Mouse (Mus musculus): ENCODE measurements around the gene Ky. TPM values are rescaled to one million over a fixed set of nuclear protein-coding genes. Genes with fewer than 3 reads are reported as not detected.

Gene Ky
- total and polyA plus RNA-seq, 3 experiments: not detected

DNA sequence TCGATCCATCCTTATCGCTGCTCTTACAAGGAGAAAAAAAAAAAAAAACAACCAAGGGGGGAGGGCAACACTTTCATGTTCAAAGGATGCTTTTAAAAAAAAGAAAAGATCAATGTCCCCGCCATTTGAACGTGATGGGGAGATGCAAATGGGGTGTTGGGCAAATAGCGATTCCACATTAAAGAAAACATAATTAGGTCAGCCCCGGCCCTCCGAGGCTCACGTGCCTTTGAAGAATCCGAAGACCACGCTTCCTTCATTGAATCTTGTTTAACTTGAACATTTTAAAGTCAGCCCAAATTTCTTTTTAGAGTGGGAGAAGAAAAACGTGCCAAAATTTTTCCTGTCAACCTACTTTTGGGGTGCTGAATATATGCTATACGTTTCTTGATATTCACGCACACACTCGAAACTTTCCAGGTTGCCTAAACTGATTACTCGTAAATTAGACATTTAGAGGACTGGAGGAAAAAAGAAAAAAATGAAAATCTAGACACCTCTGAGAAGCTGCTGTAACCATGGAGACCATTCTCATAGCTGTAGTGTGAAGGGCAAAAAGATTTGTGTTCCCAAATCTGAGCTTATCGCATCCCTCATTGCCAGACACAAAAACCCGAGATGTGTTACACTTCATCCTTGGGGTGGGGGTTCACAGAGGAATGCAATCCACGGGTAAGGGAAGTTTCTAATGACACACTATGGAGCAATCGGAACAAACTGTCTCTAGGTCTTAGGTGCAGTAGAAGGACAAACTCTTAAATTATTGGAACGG is 40.9 kb downstream of the Ky start:
- Histone ChIP-seq H3K4me3 (replicated peaks in 1 of 3; ENCODE audit: low read depth in 2 of 3, low read length in 2 of 3, poor library complexity in 1 of 3) (no peak overlapping the region), H3K79me2 (replicated peaks; ENCODE audit: control insufficient read depth, extremely low read depth, insufficient read depth, poor library complexity, severe bottlenecking) (no peaks in the 10 kb centered on the region), H3K9me3 (replicated peaks; ENCODE audit: low read length) (peaks cover 5% of the 10 kb centered on the region), H3K4me2 (ENCODE audit: insufficient read depth, low read depth, poor library complexity, severe bottlenecking) (no peak overlapping the region), H3K9ac (ENCODE audit: insufficient read depth, low read depth) (no peak overlapping the region), H3K4me1 (ENCODE audit: control insufficient read depth in 1 of 2, insufficient read depth in 2 of 2) (peaks cover 2 to 18% of the 10 kb centered on the region in 2 experiments; a peak in 3 of 4 replicates), H3K27ac (ENCODE audit: insufficient read depth, low read depth) (no peak overlapping the region), H3K36me3 (replicated peaks in 1 of 2; ENCODE audit: control insufficient read depth in 1 of 2, insufficient read depth in 1 of 2, low read length in 1 of 2) (no peaks in the 10 kb centered on the region), H3K27me3 (replicated peaks) (peaks cover 54% of the 10 kb centered on the region)
- in situ Hi-C loops (cut with MboI; ENCODE audit: low pct_ligation_motif_present, low pct_unique_long_range_greater_than_20kb, low sequenced_read_pairs) (loop anchor here (25.0 kb wide), 1 partner anchor 1234 kb away; no protein-coding TSS in a partner anchor), dilution Hi-C loops (cut with MboI; ENCODE audit: extremely low pct_ligation_motif_present, extremely low pct_unique_long_range_greater_than_20kb, low sequenced_read_pairs) (no loop called here)
- DNase-seq (ENCODE audit: extremely low read depth): no peak
- no peak for TF ChIP-seq UBTF (IDR thresholded peaks at IDR 0.05; ENCODE audit: low read depth, low read length)
- no peak for TF ChIP-seq SIN3A (IDR thresholded peaks at IDR 0.05; ENCODE audit: low read length)
- no peak for TF ChIP-seq PAX5 (IDR thresholded peaks at IDR 0.05; ENCODE audit: low read length)
- no peak for TF ChIP-seq JUND (conservative IDR thresholded peaks at IDR 0.05; ENCODE audit: low read depth, low read length)
- no peak for TF ChIP-seq TCF12 (IDR thresholded peaks at IDR 0.05; ENCODE audit: low read depth, low read length)
- no peak for TF ChIP-seq GABPA (IDR thresholded peaks at IDR 0.05; ENCODE audit: insufficient replicate concordance, low read depth, low read length)
- TF ChIP-seq USF1 (IDR thresholded peaks at IDR 0.05; ENCODE audit: low read depth, low read length): no peak
- TF ChIP-seq RCOR1 (conservative IDR thresholded peaks at IDR 0.05; ENCODE audit: low read depth, low read length): no peak
- TF ChIP-seq MXI1 (IDR thresholded peaks at IDR 0.05; ENCODE audit: low read depth, low read length): no peak
- TF ChIP-seq MAFK (IDR thresholded peaks at IDR 0.05; ENCODE audit: insufficient replicate concordance, low read length): no peak
- no peak for TF ChIP-seq IRF4 (IDR thresholded peaks at IDR 0.05; ENCODE audit: low read depth, low read length)

DNA sequence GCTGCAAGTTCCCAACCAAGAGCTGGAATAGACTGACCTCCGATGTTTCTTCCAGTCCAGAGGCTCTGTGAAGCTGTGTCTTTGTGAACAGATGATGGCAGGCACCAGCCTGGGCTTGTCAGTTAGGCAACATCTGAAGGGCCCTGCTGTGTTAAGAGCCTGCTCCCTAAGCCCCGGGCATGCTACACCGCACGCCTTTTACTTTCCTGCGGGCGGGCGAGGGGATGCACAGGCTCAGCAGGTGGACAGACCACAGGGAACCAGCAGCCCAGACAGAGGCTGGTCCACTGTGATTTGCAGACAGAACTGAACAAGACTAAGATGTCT is 41.4 kb downstream of the Ky start:
- Histone ChIP-seq H3K9ac (ENCODE audit: insufficient read depth, low read depth) (no peak overlapping the region), H3K27ac (ENCODE audit: insufficient read depth, low read depth) (no peak overlapping the region), H3K36me3 (replicated peaks in 1 of 2; ENCODE audit: control insufficient read depth in 1 of 2, insufficient read depth in 1 of 2, low read length in 1 of 2) (no peaks in the 10 kb centered on the region), H3K4me3 (replicated peaks in 1 of 3; ENCODE audit: low read depth in 2 of 3, low read length in 2 of 3, poor library complexity in 1 of 3) (no peak overlapping the region), H3K79me2 (replicated peaks; ENCODE audit: control insufficient read depth, extremely low read depth, insufficient read depth, poor library complexity, severe bottlenecking) (no peaks in the 10 kb centered on the region), H3K27me3 (replicated peaks) (peaks cover 54% of the 10 kb centered on the region), H3K4me1 (ENCODE audit: control insufficient read depth in 1 of 2, insufficient read depth in 2 of 2) (peaks cover 2 to 16% of the 10 kb centered on the region in 2 experiments; a peak in 2 of 4 replicates), H3K4me2 (ENCODE audit: insufficient read depth, low read depth, poor library complexity, severe bottlenecking) (no peak overlapping the region), H3K9me3 (replicated peaks; ENCODE audit: low read length) (peaks cover 5% of the 10 kb centered on the region)
- in situ Hi-C loops (cut with MboI; ENCODE audit: low pct_ligation_motif_present, low pct_unique_long_range_greater_than_20kb, low sequenced_read_pairs) (loop anchor here (25.0 kb wide), 1 partner anchor 1235 kb away; no protein-coding TSS in a partner anchor), dilution Hi-C loops (cut with MboI; ENCODE audit: extremely low pct_ligation_motif_present, extremely low pct_unique_long_range_greater_than_20kb, low sequenced_read_pairs) (no loop called here)
- TF ChIP-seq POLR2A (IDR thresholded peaks at IDR 0.05; ENCODE audit: low read depth, low read length) (no peak), RCOR1 (conservative IDR thresholded peaks at IDR 0.05; ENCODE audit: low read depth, low read length) (no peak), MAZ (IDR thresholded peaks at IDR 0.05; ENCODE audit: low read depth, low read length) (no peak), EP300 (IDR thresholded peaks at IDR 0.05; ENCODE audit: low read length) (no peak), MAX (IDR thresholded peaks at IDR 0.05; ENCODE audit: low read length) (no peak), IRF4 (IDR thresholded peaks at IDR 0.05; ENCODE audit: low read depth, low read length) (no peak), ETS1 (conservative IDR thresholded peaks at IDR 0.05; ENCODE audit: low read depth, low read length) (no peak), ZKSCAN1 (IDR thresholded peaks at IDR 0.05; ENCODE audit: borderline replicate concordance, low read depth, low read length) (no peak), NRF1 (IDR thresholded peaks at IDR 0.05; ENCODE audit: low read depth, low read length) (no peak), ZMIZ1 (IDR thresholded peaks at IDR 0.05; ENCODE audit: low read depth, low read length) (no peak), MAFK (IDR thresholded peaks at IDR 0.05; ENCODE audit: insufficient replicate concordance, low read length) (no peak), HCFC1 (IDR thresholded peaks at IDR 0.05; ENCODE audit: low read depth, low read length) (no peak)
- no peak for DNase-seq (ENCODE audit: extremely low read depth)

Measured in CH12.LX (cell line).